Comparison of ENCODE assay signal across 8 mouse cellular contexts in the genomic region with DNA sequence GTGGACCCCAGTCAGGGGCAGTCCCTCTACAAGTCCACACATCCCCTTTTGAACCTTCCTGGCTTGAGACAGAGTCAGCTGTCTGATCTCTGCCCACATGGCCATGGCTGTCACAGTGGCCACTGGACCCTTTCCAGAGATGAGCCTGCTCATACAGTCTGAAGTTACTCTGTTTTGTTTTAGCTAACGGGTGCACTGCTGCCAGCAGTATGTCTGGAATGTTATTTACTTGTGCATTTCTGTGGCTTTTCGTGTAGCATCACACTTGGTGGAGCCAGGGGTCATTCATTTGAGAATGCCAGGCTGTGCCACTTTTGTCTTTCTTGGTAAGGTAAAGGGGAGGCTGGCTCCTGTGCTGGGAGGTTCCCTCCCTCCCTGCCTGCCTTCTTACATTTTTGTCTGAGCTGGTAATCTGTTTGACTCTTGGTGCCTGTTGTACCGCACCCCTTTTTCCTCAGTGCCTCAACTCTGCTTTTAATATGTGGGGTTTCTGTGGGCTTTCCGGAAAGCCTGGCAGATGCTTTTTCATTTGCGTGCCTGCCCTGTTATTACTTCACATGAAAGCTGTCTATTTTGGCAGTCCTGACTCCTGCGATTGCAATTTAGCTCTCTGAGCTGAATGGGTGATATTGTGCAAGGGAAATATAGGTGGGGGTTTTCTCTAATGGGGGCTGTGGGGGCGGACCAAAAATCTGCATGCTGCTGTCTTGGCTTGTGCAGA.
DNase-seq lines count a peak whose midpoint lies in the region; ATAC-seq lines count a peak whose summit lies in the region.

No protein-coding gene starts in this region.

- intact Hi-C loops in left cerebral cortex, postnatal 10 days (cut with DNase I), result no loop called here

- no peak for ATAC-seq in CD4-positive, CD25-positive, alpha-beta regulatory T cell, adult 4 months
- ATAC-seq in activated CD4-positive, CD25-positive, alpha-beta regulatory T cell, adult 4 months, result no peak

- DNase-seq in left cerebral cortex, postnatal 10 days (ENCODE audit: extremely low spot score in 1 of 2, low spot score in 2 of 2), result peak; percentile 20 to 65
- DNase-seq in left cerebral cortex, adult 11 months (ENCODE audit: low spot score), result no peak
- DNase-seq in cerebellum, adult 18-20 months, result peak; percentile 34 to 54
- peak; percentile 58 for DNase-seq in fat pad, adult 2 months (ENCODE audit: extremely low read depth, low read depth, low spot score)
- DNase-seq in layer of hippocampus, postnatal 14 days (ENCODE audit: low spot score in 2 of 2), result peak; percentile 49 to 91
- no peak for DNase-seq in spleen, postnatal 36 days (ENCODE audit: low spot score in 2 of 2)

Comparison
In these comparisons a context has a peak if more than half of its experiments do, and no peak if none do; other contexts are left out.
1. DNase-seq: peak in left cerebral cortex, postnatal 10 days (2 of 2), cerebellum, adult 18-20 months (2 of 2), fat pad, adult 2 months (single experiment) and layer of hippocampus, postnatal 14 days (2 of 2); none in left cerebral cortex, adult 11 months (single experiment) and spleen, postnatal 36 days (0 of 2).